Mouse (Mus musculus) intestine, embryonic 14.5 days (tissue): Measurements from ENCODE around the gene Ift43. TPM values are rescaled to one million over a fixed set of nuclear protein-coding genes. Genes with fewer than 3 reads are reported as not detected.

ENCODE experiments used
- ATAC-seq: fragments of 200-750 bp; cut with Nextera tagmentation; replicated peaks from 2 replicates; pipeline ENCODE4 v1.8.0; 2017; ENCODE audit warnings: low read depth, moderate number of reproducible peaks, moderate TSS enrichment, moderate library complexity; ENCODE audit not compliant: low FRiP score, low TSS enrichment
- DNase-seq: peaks from one replicate; pipeline ENCODE4 v3.0.0-alpha.2; 2018; ENCODE audit warnings: low spot score
- H3K27ac ChIP-seq: fragments of 300-500 bp; sonication (generic); 2 replicates; pipeline ENCODE4 v1.5.1; 2014; ENCODE audit warnings: low read depth, mild to moderate bottlenecking, control low read depth
- H3K27me3 ChIP-seq: fragments of 300-500 bp; sonication (generic); replicated peaks from 2 replicates; pipeline ENCODE4 v1.6.1; 2014; ENCODE audit warnings: low read length, control low read depth; ENCODE audit not compliant: control insufficient read depth, insufficient read depth
- H3K36me3 ChIP-seq: fragments of 300-500 bp; sonication (generic); 2 replicates; pipeline ENCODE4 v1.6.1; 2014; ENCODE audit warnings: low read length, control low read depth; ENCODE audit not compliant: control insufficient read depth, insufficient read depth
- H3K4me1 ChIP-seq: fragments of 300-500 bp; sonication (generic); replicated peaks from 2 replicates; pipeline ENCODE4 v1.6.1; 2014; ENCODE audit warnings: low read length, control low read depth, mixed read lengths; ENCODE audit not compliant: control insufficient read depth, insufficient read depth
- H3K4me2 ChIP-seq: fragments of 300-500 bp; sonication (generic); 2 replicates; pipeline ENCODE4 v1.6.1; 2014; ENCODE audit warnings: low read length
- H3K4me3 ChIP-seq: fragments of 300-500 bp; sonication (generic); 2 replicates; pipeline ENCODE4 v1.5.1; 2014; ENCODE audit warnings: low read depth, low read length, control low read depth, mixed read lengths
- H3K9ac ChIP-seq: fragments of 300-500 bp; sonication (generic); 2 replicates; pipeline ENCODE4 v1.6.1; 2014; ENCODE audit warnings: mild to moderate bottlenecking, low read length
- H3K9me3 ChIP-seq: fragments of 300-500 bp; sonication (generic); 2 replicates; pipeline ENCODE4 v1.6.1; 2016; ENCODE audit warnings: low read length, control low read depth; ENCODE audit not compliant: control insufficient read depth
- WGBS: fragments of 180-500 bp; shearing (Covaris S2); extraction: QIAGEN DNeasy Blood & Tissue Kit; methylation state at CpG from one replicate; pipeline ENCODE4 v1.1.7; 2014; 5-methylcytosine and 5-hydroxymethylcytosine counted together
- polyA plus RNA-seq: library from polyadenylated mRNA; unstranded; fragments of >200 nt; fragmentation: Nextera tagmentation; extraction: Ambion mirVana; gene quantifications from 2 replicates; pipeline ENCODE4 v1.2.1, GENCODE M21; 2014

The Ift43 gene
- 81.5 and 88.7 TPM in 2 replicates for polyA plus RNA-seq

- under 1% methylated on average over 35 of the region's 35 CpGs for WGBS
- peak within 1 kb of the TSS; percentile 66 for H3K4me3 ChIP-seq
- H3K9ac ChIP-seq, result peak within 1 kb of the TSS; percentile 63
- no peaks in the 10 kb centered on the region for H3K27me3 ChIP-seq
- peaks cover 17% of the 10 kb centered on the region; the same call in 1 of the 2 replicates for H3K36me3 ChIP-seq
- H3K9me3 ChIP-seq, result no peaks in the 10 kb centered on the region
- peak; percentile 57 for ATAC-seq
- peak within 1 kb of the TSS; percentile 68 for H3K4me2 ChIP-seq
- peaks cover 6% of the 10 kb centered on the region; the same call in 1 of the 2 replicates for H3K4me1 ChIP-seq
- peak; percentile 96 for DNase-seq
- H3K27ac ChIP-seq, result peak within 1 kb of the TSS; percentile 44; the same call in 1 of the 2 replicates
Measured at GRCm38 (mm10) chr12:86082481-86083012, at the start of gene Ift43. Gene Ift43, plus strand, starts transcription at chr12:86082541.

DNA sequence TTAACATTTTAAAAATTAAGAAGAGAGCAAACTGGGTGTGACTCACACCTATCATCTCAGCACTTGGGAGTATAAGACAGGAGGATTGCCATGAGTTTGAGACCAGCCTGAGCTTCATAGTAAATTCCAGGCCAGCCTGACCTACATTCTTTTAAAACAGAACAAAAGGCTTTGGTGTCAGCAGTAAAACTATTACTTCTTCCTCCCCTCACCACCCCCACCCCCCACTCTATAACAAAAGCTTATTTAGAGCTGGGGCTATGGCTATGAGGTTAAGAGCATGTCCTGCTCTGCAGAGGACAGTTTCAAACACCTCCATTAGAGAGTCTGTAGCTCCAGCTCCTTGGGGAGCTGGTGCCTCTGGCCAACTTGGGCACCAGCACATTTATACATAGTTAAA lies 46.8 kb upstream of the Ift43 start:
- Histone ChIP-seq H3K4me3 (no peak overlapping the region), H3K9me3 (no peaks in the 10 kb centered on the region), H3K27ac (no peak overlapping the region), H3K27me3 (no peaks in the 10 kb centered on the region), H3K4me2 (no peak overlapping the region), H3K4me1 (peaks cover 23% of the 10 kb centered on the region; the same call in 1 of the 2 replicates), H3K36me3 (no peaks in the 10 kb centered on the region), H3K9ac (no peak overlapping the region)
- no peak for DNase-seq
- ATAC-seq, result no peak

DNA sequence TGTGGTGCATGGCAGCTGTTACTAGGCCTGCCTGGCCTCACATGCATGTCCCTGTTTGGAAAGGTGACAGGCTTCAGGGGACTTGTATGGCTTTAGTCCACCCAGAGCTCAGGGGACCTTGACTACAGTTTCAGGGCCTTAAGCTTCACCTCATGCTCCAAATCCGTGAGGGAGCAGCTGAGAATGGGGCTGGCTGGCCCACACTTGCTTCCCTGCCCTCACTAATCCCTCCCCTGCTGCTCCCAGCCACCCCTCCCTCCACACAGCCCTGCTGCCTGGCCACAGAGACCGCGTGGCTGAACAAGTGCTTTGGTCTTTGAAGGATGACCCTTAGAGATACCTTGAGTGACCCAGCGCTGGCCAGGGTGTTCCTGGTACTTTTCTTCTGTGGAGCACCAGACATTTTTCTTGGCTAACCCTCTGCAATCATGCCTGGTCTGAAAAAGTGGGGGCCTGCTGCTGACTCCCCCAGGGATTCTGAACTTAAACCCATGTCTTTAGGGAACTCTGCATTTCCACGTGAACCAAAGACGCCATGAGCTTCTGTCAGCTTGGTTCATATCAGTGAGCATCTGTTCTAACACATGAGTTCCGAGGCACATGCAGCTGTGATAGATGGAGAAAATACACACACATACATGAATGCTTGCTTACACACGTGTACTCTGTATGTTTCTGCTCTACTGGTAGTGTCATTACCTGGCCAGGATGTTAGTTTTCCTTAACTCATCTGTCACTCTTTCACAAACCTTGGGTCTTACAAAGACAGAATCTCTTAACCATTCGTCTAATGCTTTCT lies 45.8 kb upstream of the Ift43 start:
- no peak overlapping the region for H3K9ac ChIP-seq
- peak overlapping the region; percentile 43; the same call in 1 of the 2 replicates for H3K27ac ChIP-seq
- 39% methylated on average over 9 of the region's 9 CpGs for WGBS
- H3K27me3 ChIP-seq, result no peaks in the 10 kb centered on the region
- no peaks in the 10 kb centered on the region for H3K36me3 ChIP-seq
- no peak for DNase-seq
- no peak overlapping the region for H3K4me2 ChIP-seq
- H3K4me3 ChIP-seq, result no peak overlapping the region
- peaks cover 23% of the 10 kb centered on the region; the same call in 1 of the 2 replicates for H3K4me1 ChIP-seq
- no peak for ATAC-seq
- no peaks in the 10 kb centered on the region for H3K9me3 ChIP-seq

DNA sequence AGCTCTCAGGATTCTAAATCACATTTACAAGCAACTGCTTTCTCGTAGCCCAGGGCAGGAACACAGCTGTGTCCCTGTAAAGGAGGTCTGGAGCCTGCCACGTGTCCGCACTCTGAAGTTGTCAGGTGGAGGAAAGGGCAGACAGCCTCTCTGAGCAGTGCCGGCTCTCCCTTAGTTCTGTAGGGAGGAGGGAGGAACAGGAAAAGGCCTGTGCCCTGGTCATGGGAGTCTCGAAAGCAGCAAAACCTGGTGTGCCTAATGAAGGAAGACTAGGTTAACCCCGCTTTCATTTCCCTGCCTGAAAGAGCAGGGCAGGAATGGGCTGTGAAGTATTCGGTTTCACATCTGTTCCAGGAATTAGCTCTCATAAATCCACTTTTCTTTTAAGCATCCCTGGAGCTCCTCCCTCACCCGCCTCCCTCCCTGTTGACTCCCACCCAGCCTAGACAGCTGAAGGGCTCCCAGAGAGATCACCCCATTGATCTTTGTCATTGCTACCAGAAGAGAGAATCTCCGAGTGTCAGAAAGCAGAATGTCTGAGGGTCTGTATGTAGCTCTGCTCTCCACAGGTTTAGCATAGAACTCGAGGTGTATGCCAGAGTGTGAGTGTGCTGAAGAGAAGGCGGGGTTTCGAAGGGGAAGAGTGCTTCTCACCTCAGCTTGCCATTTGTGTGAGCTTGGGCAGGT lies 45.0 kb upstream of the Ift43 start:
- DNase-seq, result peak; percentile 54
- Histone ChIP-seq H3K27ac (peak overlapping the region; percentile 43; the same call in 1 of the 2 replicates), H3K27me3 (no peaks in the 10 kb centered on the region), H3K9ac (no peak overlapping the region), H3K36me3 (no peaks in the 10 kb centered on the region), H3K9me3 (no peaks in the 10 kb centered on the region), H3K4me3 (no peak overlapping the region), H3K4me2 (peak overlapping the region; percentile 15; the same call in 1 of the 2 replicates), H3K4me1 (peaks cover 23% of the 10 kb centered on the region; the same call in 1 of the 2 replicates)
- peak; percentile 60; the same call in 1 of the 2 replicates for ATAC-seq
- WGBS, result 28% methylated on average over 12 of the region's 12 CpGs

DNA sequence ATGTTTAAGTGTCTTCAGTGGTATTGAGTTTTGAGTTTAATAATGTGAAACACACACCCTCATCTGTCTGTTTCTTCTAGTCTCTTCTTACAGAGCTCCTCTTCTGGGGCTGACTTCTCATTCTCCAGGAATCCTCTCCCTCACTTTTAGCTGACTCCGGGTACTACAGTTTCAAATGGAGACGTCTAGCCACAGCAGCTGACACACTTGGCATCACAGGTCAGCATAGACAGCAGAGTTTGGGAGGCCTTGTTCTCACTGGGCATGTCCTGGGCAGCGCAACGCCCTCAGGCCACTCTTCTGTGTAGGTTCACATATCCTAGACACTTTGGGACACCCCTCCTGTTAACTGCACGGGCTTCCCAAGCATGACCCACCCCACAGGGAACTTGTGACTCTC lies 43.3 kb upstream of the Ift43 start:
- no peak for ATAC-seq
- no peak overlapping the region for H3K4me2 ChIP-seq
- H3K27ac ChIP-seq, result no peak overlapping the region
- H3K4me1 ChIP-seq, result peaks cover 23% of the 10 kb centered on the region; the same call in 1 of the 2 replicates
- H3K9me3 ChIP-seq, result no peaks in the 10 kb centered on the region
- no peaks in the 10 kb centered on the region for H3K36me3 ChIP-seq
- DNase-seq, result no peak
- H3K9ac ChIP-seq, result no peak overlapping the region
- H3K27me3 ChIP-seq, result no peaks in the 10 kb centered on the region
- 77% methylated on average over 5 of the region's 5 CpGs for WGBS
- H3K4me3 ChIP-seq, result no peak overlapping the region

- H3K4me3 ChIP-seq, result no peak overlapping the region
- DNase-seq (no peak), ATAC-seq (no peak)
- no peak overlapping the region for H3K27ac ChIP-seq
- H3K36me3 ChIP-seq, result no peaks in the 10 kb centered on the region
- 72% methylated on average over 6 of the region's 6 CpGs for WGBS
- H3K9me3 ChIP-seq, result no peaks in the 10 kb centered on the region
- H3K27me3 ChIP-seq, result no peaks in the 10 kb centered on the region
- no peak overlapping the region for H3K9ac ChIP-seq
- peaks cover 20% of the 10 kb centered on the region; the same call in 1 of the 2 replicates for H3K4me1 ChIP-seq
- H3K4me2 ChIP-seq, result no peak overlapping the region
Measured at GRCm38 (mm10) chr12:86039751-86040150, 42.6 kb upstream of the Ift43 start.

GRCm38 (mm10) chr12:86046141-86046540 lies 36.2 kb upstream of the Ift43 start:
- Histone ChIP-seq H3K4me3 (no peak overlapping the region), H3K9me3 (no peaks in the 10 kb centered on the region), H3K4me2 (no peak overlapping the region), H3K9ac (no peak overlapping the region), H3K36me3 (no peaks in the 10 kb centered on the region), H3K4me1 (no peaks in the 10 kb centered on the region), H3K27me3 (no peaks in the 10 kb centered on the region), H3K27ac (no peak overlapping the region)
- WGBS, result 87% methylated on average over 5 of the region's 5 CpGs
- DNase-seq (no peak), ATAC-seq (no peak)

DNA sequence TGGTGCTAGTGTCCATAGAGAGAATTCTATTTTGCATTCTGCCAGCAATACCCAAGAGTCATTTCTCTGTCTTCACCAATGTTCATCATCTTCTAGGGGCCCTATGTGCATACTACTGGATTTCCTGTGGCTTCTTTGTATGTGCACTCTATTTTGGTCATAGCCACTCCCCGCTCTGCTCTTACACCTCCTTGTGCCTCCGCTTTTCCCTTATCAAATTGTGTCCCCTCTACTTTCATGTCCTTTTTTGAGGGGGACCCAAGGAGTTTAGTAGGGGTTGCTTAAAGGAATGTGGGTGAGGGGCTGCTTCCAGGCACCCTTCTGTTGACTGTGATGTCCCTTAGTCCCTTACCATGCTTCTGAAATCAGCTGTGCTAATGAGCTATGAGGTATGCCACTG lies 35.6 kb upstream of the Ift43 start:
- no peak overlapping the region for H3K4me2 ChIP-seq
- DNase-seq (no peak), ATAC-seq (no peak)
- no peak overlapping the region for H3K4me3 ChIP-seq
- H3K9me3 ChIP-seq, result no peaks in the 10 kb centered on the region
- no peaks in the 10 kb centered on the region for H3K4me1 ChIP-seq
- no peaks in the 10 kb centered on the region for H3K27me3 ChIP-seq
- no peaks in the 10 kb centered on the region for H3K36me3 ChIP-seq
- no peak overlapping the region for H3K9ac ChIP-seq
- no peak overlapping the region for H3K27ac ChIP-seq
- 96% methylated on average over 2 of the region's 2 CpGs for WGBS
